Mouse (Mus musculus) layer of hippocampus, adult 9-11 months (tissue): ENCODE measurements around the gene Cfap126.
A peak's percentile ranks its signal among the peaks of the same experiment; 100 is the strongest.

ENCODE experiments used
- DNase-seq: peaks from one replicate; pipeline ENCODE4 v3.0.0; 2022

Cfap126 gene

DNA sequence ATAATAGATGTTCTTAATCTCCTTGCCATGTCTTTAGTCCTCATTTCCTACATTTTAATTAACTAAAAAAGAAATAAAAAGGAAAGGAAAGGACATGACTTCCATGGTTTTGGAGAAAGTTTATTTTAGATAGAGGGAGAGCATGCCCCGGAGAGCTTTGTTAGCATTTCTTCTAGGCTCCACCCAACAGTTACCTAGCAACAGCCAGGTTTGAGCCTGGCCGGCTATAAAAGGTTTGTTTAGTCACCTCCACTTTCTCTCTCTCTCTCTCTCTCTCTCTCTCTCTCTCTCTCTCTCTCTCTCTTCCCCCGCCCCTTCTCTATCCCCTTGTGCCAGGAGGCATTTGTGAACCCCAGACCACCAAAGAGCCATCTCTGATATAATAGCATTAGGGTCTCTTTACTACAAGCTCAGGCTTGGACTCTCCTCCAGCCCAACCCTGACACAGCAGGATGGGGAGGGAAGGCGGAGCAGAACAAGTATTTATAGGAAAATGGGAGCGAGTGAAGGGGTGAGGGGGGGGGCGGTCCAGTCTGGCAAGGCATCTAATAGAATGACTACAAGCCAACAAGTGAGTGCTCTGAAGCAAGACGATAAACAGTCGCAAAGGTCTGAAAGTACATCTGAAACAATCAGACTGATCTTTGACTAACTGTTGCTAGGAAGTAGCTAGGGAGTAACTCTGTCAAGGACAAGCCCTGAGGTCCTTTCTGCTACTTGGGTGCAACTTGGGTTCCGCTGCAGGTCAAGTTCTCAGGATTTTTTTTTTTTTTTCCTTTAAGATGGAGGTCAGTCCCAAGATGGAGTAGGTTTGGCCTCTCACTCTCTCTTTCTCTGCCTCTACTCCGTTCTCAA, 17.4 kb upstream of the Cfap126 start:
- no peak for DNase-seq

DNA sequence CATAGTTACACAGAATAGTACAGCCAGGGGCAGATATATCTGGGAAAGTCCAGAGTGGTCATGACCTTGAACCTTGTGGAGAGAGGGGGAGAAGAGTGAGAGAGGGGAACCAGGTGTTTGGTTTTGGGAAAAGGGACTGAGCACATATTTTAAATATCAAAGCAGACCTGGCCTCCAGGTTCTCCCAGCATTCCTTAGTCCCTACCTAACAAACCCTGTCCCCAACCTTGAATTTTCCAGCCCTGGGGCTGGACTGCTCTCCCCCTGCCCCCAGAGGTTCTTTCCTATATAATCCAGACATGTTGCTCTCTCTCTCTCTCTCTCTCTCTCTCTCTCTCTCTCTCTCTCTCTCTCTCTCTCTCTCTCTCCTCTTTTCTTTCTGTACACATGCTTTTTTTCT, 16.6 kb upstream of the Cfap126 start:
- DNase-seq = no peak

DNA sequence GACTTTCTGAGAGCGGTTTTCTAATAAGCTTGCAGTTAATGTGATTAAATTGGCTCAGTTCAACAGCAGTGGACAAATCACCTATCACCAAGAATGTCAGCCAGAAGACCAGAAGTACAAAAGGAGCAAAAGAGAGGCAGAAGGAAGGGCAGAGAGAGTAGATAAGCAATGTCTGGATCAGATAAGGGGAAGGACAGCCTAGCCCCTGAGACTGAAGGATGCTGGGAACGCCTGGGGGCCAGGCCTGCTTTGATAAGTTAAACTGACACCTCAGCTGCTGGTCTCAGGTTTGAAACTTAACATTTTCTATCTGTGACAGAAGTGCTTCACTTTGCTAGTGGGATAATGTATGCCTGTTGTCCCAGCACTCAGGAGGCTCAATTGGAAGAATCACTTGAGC, 16.1 kb upstream of the Cfap126 start:
- no peak for DNase-seq

DNA sequence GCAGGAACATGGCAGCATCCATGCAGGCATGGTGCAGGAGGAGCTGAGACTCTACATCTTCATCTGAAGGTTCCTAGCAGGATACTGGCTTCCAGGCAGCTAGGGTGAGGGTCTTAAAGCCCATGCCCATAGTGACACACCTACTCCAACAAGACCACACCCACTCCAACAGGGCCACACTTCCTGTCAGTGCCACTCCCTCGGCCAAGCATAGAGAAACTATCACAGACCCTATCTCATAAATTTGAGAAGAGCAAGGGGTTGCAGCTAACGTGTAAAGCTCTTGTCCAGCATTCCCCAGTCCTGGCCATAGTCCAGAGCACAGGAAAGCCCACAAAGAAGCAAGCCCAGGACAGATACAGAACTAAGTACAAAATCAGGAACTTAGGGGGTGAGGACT, 12.7 kb upstream of the Cfap126 start:
- no peak for DNase-seq

DNA sequence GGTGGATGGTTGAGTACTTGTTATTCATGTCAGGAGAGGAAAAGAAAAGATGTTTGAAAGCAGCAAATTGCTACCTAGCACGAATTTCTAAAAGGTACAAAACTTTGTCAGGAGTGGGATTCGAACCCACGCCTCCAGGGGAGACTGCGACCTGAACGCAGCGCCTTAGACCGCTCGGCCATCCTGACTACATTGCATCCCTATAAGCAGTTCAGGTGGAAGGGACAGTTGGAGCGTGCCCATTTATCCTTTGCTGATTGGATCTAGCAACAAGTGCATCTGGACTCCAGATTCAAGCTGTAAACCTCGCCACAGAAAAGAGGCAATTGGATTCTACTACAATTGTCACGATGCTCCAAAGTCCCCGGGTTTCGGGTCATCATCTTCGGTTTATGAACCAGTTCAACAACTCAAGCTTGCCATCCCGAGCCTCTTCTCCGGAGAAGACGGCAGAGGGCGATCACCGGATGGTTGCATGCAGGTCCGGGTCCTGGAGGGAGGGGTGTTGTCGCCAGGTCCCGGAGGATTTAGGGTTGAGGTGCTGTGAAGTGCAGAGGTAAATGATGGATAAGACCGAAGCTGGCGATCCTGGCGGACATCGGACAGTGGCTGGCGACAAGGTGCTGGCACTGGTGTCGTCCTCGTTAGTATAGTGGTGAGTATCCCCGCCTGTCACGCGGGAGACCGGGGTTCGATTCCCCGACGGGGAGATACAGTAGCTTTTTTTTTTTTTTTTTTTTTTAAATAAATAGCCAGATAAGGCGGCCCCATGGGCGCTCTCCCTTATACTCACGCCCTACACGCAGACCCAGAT, 11.8 kb upstream of the Cfap126 start:
- peak; percentile 89 for DNase-seq

DNA sequence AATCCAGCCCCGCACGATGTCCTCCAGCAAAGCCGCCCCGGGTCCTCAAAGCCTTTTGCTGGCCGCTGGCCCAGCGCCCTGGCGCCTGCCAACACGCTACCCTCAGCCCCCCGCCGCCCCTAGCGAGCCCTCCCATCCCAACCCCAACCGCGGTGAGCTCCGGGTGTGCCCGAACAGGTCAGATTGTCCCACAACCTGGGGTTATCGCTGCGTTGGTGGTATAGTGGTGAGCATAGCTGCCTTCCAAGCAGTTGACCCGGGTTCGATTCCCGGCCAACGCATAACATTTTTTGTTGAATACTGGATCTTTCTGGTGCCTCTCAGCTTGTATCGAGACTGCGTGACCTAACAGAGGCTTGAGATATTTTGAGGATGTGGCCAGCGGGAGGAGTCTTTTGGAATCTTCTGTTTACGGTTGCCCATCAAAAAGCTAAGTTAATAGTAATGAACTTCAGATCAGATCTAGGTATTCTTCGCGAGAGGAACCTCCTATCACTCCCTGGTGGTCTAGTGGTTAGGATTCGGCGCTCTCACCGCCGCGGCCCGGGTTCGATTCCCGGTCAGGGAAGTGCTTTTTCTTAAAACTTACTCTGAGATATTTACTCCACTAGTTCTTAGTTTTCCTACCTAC, 11.1 kb upstream of the Cfap126 start:
- peak; percentile 84 for DNase-seq

DNA sequence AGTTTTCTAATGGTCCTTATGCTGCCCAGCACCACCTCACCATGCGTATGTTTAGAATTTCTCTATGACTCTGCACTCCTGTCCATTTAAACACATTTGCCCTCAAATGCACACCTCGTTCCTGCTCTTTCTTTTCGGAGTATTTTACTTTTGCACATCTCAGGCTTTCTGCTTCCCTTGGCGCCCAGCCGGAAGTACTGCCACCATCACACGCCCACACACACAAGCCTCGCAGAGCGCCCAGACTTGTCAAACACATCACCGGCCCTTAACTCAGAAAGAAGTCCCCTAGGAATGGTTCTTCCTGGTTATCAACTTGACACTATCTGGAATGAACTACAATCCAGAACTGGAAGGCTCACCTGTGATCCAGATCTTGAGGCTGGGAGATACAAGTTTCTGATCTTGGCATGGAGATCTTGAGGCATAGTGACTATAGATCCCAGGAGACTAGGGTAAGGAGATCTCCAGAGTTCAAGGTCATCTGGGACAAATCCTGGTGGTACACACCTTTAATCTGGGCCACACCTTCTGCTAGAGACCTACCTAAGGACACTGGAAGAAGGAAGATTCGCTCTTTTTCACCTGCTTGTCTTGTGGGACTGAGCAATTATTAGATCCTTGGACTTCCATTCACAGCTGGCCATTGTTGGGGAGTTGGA, 10.4 kb upstream of the Cfap126 start:
- peak; percentile 56 for DNase-seq

DNA sequence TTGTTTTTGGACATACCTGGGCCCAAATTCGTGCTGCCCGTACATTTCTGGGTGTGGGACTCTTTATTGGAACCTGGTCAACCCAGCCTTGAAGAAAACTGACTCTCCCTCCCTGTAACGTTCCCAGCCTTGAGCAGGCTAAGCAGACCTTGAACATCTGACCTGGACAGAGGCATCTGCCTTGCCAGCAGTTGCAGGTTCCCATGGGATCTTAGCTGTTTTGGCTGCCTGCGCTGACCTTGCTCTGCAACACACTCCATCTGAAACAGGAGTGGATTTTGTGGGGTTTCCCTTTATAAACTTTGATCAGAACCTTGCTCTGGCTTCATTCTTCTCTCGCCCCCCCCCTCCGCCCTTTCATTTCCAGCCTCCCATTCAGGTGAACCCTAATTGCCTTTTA, 8.5 kb upstream of the Cfap126 start:
- no peak for DNase-seq

DNA sequence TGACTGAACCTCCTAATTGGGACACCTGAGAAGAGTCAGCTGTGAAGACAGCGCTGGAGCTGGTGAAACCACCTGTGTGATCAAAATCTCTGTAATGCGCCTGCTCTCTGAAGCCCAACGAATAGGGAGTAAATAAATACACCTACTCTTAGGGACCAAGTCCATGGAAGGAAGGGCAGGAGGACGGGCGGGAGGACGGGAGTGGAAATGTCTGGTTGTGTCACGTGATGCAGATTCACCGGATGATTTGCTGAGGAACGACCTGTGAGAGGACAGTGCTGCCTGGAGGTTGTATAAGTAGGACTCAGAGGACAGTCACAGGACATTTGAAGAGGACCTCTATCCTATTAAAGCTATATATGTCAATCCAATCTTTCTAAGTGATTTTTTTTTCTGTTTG, 4.1 kb upstream of the Cfap126 start:
- no peak for DNase-seq

DNA sequence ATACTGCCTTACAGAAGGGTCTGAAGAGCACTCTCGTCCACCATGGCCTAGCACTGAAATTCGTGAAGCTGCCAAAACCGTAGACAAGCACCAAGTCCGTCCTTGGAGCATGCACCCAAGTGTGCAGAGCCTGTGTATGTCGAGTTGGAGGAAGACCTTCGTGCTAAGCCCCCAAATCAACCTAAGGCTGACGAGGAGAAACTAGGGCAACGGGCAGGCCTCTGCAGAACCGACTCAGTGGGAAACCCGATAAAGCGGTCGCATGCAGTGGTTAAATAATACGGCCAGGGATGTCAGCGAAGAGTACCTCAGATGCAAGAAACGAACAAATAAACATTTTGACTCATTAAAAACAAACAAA, 3.1 kb upstream of the Cfap126 start:
- DNase-seq = no peak

DNA sequence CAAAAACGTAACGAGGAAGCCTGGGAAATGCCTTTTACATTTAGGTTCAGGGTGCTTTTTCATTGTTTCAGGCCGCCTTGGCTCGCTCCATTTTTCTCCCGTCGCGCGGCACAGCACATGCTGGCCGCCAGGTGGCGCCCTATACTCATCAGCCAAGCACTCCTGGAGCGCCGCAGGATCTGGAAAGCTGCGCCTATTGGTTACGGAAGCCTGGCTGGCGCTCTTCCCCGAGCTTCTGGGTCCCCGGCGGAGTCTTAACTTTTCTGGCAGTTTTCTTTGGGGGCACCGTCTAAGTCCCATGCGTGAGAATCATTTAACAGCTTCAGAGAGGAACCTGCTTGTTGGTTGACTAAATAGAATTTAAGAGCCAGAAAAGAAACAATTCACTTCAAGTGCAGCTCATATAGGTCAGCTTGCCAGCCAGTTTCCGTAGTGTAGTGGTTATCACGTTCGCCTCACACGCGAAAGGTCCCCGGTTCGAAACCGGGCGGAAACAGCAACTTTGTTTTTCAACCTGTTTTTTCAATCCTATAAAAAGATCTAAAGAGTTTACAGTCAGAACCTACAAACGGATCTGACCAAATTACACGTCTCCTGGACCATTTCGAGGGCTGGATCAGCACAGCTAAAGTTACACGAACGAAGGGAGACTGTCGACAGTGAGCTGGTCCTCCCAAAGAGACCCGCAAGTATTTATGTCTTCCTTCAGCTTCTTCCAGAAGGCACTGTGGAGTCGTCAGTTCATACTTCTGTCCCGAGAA, 2.5 kb upstream of the Cfap126 start:
- DNase-seq = peak; percentile 97

DNA sequence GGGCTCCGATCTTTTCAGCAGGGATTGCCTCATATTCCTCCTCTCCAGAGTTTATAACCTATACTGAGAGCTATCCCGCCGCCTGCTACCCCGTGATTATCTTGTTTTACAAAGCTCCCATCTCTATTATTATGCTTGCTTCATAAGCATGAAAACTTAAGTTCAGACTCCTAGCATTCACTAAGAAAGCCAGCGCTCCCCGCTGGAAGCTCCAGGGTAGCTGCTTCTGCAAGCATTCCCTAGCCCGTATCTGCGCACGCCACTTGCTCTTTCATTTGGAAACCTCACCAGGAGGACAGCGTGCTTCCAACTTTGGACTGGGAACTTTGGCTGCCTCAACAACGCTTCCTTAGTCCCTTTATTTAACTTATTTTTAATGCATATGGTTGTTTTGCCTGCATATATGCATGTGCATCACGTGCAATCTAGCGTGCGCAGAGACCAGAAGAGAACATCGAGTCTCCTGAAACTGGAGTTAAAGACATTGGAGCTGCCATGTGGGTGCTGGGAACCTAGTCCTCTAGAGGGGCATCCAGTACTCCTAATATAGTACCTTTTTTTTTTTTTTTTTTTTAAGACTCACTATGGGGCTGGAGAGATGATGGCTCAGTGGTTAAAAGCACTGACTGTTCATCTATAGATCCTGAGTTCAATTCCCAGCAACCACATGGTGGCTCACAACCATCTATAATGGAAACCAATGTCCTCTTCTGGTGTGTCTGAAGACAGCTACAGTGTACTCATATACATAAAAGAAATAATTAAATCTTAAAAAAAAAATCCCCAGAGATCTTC, 1.7 kb upstream of the Cfap126 start:
- DNase-seq = peak; percentile 21

DNA sequence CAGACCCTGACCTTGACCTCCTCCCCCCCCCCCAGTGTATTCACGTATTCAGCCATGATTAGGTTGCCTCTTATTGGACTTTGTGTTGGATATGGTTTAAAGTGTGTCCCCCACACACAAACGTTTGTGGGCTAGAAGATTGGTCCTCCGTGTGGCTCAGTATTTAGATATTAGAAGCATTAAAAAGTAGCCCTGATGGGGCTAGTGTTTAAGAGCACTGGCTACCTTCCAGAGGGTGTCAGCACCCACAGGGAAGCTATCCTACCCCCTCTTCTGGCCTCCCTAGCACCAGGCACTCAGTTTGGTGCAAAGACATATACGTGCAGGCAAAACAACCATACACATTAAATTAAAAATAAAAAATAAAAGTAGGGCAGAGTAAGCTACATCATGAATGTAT, 732 bp upstream of the Cfap126 start:
- DNase-seq = no peak

DNA sequence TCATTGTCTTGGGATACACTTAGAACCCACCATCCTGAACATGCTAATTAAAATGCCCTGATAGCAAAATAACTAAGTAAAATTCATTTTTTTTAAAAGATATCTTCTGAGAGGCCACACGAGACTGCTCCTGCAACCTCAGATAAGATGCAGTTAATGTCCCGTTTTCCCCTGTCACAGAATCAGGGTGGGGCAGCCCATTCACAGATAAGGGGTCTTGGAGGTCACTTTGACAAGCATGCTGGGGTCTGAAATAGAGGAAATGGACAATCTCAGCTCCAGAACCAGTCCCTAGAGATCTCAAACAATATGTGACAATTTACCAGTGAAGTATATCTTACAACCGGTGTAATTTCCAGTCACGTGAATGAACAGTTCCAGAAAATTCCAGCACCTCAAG, 2.6 kb downstream of the Cfap126 start:
- no peak for DNase-seq

DNA sequence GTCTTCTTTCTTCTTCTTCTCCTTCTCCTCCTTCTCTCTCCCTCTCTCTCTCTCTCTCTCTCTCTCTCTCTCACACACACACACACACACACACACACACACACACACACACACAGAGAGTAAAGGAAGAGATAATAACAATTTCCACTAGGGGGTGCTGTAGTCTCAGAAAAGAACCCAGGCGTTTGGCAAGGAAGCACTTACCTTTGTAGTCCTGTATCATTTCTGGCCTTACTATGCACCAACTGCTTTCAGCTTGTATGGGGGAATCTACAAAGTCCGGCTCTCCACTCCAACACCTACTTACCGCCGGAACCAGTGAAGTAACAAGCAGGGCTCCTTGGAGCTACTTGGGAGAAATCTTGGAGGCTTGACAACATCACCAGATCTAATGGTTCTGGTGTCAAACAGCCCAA, 4.6 kb downstream of the Cfap126 start:
- peak; percentile 53 for DNase-seq

DNA sequence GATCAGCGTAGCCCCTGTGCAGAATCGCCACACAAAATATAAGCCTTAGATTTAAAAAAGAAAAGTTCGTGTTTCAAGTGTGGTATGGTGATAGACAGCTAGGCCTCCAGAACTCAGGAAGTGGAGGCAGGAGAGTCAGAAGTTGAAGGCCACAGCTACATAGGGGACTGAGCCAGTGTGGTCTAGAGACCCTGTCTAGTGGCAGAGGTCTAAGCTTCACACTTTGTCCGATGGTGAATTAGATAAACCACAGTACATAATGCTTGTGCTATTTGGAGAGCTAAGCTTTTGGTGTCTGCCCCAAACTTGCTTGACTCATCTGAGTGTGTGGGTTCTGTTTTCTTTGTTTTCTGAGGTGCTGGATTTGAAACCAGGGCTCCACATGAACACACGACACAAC, 5.3 kb downstream of the Cfap126 start:
- DNase-seq = no peak

DNA sequence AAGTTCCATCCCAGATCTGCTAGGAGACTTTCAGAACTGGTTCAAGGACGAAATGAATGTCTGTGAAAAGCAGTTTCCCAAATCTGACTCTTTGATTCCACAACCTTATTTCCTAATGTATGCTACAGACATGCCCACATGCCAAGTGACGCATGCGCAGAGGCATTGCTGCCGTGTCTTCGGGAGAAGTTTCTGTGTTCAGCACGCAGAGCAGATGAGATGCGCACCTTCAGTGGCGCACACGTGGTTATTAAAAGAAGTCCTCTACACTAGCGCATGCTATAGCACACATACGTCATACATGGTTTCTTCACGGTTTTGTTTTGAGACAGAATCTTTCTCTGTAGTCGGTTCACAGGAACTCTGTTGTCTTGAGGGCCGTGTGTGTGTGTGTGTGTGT, 5.7 kb downstream of the Cfap126 start:
- DNase-seq = no peak

DNA sequence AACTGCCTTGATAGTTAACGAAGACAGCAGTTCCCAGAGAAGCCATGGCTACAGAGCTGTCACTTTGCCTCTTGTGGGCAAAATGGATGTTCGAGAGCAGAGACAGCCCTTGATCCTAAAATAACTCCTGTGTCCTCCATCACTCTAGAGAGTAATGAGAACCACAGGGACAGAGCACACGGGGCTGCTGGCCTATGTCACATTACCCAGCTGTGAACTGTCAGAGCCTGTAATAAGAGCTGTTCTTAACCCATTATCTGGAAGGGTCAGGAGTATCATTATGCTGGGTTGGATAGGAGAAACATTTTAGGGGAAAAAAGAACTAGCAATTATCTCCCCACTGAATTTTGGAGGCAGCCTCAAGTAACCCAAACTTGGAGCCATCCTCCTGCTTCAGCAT, 7.2 kb downstream of the Cfap126 start:
- no peak for DNase-seq

DNA sequence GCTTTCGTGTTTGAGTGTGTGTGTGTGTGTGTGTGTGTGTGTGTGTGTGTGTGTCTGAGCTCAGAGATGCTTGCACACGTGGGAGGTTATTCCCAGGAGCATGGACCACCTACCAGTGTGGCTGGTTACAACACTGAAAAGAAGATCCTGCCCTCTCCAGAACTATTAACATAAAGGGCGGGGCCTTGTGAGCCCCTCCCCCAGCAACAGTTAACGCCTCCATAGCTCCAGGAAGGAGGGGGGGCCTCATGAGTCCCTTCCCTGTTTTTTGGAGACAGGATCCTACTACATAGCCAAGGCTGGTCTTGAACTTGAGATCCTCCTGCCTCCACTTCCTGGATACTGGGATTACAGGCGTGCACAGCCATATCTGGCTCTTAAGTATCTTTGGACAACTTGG, 8.1 kb downstream of the Cfap126 start:
- DNase-seq = no peak

DNA sequence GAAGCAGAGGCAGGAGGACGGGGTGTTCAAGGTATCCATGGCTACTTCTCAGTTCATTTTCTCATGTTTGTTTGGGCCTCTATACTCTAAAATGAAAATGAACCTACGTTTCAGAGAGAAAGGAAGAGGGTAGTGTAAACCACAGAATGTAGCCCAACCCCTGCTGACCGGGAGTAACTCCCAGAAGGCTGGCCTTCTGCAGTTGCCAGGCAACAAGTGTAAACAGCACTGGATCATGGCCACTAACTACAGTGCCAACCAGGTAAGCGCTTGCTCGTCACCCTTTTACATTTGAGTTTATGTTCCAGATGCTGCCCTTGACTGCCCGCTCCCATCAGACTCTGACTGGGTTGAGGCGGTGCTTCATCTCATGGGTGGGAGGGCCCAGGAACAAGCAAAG, 9.2 kb downstream of the Cfap126 start:
- DNase-seq = no peak

DNA sequence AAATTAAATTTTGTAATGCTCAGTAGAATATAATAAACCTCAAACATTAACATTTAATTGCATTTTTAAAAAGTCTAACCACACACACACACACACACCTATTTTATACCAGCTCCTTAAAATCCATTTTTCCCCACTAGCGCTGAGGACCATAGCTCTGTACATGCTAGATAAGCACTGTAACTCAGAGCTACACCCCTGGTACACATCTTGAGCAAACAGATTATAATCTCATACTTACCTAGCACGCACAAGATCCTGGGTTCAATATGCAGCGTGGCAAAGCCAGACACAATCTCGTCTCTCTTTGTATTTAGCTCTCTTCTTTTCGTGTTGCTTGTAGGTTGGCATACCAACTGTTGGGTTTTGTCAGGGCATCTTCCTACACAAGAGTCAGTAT, 10.7 kb downstream of the Cfap126 start:
- DNase-seq = no peak

DNA sequence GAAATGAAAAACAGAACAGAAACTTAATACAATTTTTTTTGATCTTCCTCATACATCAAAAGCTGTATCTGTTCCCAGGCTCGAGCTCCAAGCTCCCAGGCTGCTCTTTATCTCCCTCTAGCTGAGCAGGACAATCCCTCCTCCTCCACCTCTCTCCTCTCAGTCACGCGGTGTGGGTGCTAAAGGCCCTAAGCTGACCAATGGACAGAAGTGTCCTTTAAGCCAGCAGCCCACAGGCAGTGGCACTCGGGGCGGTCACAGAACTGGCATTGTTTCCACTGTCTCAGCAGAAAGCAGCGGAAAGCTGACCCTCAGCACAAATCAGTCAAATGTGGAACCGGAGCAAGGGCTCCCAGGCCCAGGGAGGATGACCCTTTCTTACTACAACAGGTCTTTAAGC, 15.5 kb downstream of the Cfap126 start:
- peak; percentile 92 for DNase-seq
